Mouse (Mus musculus) brown adipose tissue, adult 24 weeks (tissue): ENCODE results near the gene Immt. TPM values are rescaled to one million over a fixed set of nuclear protein-coding genes. Genes with fewer than 3 reads are reported as not detected.
"Not testable (repeated sequence)": the region's sequence is repeated elsewhere in the genome, so short reads cannot be mapped to it uniquely, and the experiment has no call there.

ENCODE experiments used
- H3K27ac ChIP-seq: fragments of 200-500 bp; replicated peaks from 2 replicates; pipeline ENCODE4 v1.5.1; 2012; ENCODE audit warnings: low read depth, mild to moderate bottlenecking, low read length
- H3K4me1 ChIP-seq: fragments of 200-500 bp; 2 replicates; pipeline ENCODE4 v1.6.1; 2012; ENCODE audit warnings: low read length, mixed read lengths; ENCODE audit not compliant: control insufficient read depth, insufficient read depth, insufficient read length
- H3K4me3 ChIP-seq: fragments of 200-500 bp; 2 replicates; pipeline ENCODE4 v1.5.1; 2012; ENCODE audit warnings: low read depth, mild to moderate bottlenecking, low read length, moderate library complexity; ENCODE audit not compliant: insufficient read depth
- polyA plus RNA-seq: library from polyadenylated mRNA; stranded (reverse); fragments of >200 nt; gene quantifications from 2 replicates; pipeline ENCODE4 v1.2.4, GENCODE M21; 2012; ENCODE audit not compliant: missing spikeins, insufficient read depth, insufficient read length

Gene Immt
- polyA plus RNA-seq, 1 experiment: 701 TPM

DNA sequence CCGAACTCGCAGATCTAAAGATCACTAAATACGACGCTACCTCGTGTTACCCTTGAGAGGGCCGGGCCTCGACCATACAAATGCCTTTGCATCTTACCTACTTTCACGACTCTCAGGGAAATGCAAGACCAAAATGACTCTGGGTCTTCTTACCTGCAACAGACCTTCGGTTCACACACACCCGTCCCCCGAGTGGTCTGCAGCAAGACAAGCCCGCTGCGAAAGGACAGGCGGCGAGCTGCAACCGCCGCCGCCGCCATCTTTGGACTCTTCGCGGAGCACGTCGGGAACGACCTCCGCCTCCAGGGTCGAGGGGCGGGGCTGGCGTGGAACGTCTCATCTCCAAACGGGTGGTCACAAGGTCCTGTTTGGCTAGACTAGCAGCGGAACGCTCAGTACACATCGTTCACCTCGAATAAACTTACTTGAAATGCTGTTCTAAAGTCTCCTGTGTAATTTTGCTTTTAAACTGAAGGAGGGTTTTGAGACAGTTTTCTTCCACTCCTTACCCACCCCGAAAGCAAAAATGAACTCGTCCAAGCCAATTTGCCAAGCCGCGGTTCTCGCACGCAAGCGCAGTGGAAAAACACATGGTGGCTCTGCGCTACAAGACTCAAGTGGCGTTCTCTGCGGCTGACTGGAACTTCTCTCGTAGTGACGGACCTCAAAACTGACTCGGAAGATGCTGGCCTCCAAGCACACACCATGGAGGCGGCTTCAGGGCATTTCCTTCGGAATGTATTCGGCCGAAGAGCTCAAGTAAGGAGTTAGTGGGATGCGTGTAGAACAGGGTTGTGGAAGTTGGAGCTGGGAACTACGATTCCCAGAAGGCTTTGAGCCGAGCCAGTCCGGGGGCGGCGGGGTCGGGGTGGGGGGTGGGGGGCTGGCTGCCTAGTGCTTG, 77.6 kb downstream of the Immt start, which contains the start of the genes Ptcd3 and Polr1a:
Gene Ptcd3 (minus strand): TSS at position 270 of the 901 bp plus-strand sequence.
Gene Polr1a (plus strand): TSS at position 573 of the 901 bp plus-strand sequence.
- Histone ChIP-seq H3K4me1 (no peaks in the 10 kb centered on the region), H3K4me3 (peak within 1 kb of the TSS; percentile 83), H3K27ac (peak within 1 kb of the TSS; percentile 97)

DNA sequence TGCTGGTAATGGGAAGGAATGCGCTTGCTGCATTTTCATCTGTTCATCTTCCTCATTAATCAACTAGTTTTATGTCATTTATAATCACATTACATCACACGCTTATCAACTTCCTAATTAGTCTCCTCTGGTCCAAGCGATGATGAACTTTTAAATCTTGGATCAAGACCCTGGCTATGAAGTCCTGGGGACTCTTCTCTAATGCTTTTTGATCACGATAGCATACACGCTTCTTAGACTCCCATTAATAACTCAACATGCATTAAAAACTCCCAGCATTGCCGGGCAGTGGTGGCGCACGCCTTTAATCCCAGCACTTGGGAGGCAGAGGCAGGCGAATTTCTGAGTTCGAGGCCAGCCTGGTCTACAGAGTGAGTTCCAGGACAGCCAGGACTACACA, 78.3 kb downstream of the Immt start:
- Histone ChIP-seq H3K4me3 (peak overlapping the region; percentile 82), H3K4me1 (no peaks in the 10 kb centered on the region), H3K27ac (no peak overlapping the region)

DNA sequence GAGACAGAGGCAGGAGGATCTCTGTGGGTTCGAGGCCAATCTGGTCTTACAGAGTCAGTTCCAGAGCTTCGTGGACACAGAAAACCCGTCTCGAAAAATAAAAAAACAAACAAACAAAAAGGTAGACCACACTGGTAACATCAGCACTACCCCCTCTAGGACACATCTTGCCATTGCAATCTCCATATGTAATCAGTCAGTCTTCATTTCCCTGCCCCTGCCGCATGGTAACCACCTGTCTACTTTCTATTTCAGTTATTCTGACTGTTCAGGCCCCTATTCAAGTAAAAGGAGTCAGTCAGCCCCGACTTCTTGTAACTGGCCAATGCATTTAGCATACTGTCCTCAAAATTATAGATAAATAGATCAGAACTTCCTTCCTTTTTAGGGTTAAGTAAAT, 78.7 kb downstream of the Immt start:
- no peak overlapping the region for H3K27ac ChIP-seq
- no peaks in the 10 kb centered on the region for H3K4me1 ChIP-seq
- peak overlapping the region; percentile 82; the same call in 1 of the 2 replicates for H3K4me3 ChIP-seq

DNA sequence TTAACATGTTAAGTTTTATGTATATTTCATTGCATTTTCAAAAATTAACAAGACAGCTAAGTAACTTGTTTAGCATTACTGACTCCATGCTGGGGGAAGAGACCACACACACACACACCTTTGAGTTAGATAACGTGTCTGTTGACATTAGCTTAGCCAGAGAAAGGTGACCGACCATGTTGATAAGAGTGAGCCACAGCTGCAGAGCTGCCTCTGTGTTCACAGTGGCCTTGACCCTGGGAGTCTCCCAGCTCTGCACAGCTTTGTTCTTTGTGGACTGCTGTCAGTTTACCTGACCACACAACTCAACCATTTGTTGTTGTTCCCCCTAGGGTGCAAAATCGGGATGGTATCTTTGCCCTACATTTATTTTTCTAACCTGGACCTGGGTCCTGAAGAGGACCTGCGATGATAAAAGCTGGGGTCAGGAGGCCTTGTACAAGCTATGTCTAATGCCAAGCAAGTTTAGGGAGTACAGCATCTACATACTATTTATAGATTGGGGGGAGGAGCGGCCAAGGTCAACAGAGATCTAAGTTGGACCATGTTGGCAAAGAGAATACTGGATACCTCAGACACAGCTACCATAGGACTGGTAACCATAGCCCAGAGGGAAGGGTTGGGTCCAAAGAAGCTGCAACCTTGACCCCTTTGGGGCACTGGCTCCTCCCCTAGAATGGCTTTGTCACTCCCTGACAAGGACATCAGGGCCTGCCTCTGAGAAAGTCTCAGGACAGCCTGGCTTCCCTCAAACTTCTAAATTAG, 80.7 kb downstream of the Immt start:
- H3K27ac ChIP-seq: no peak overlapping the region
- H3K4me1 ChIP-seq: no peaks in the 10 kb centered on the region
- H3K4me3 ChIP-seq: no peak overlapping the region

DNA sequence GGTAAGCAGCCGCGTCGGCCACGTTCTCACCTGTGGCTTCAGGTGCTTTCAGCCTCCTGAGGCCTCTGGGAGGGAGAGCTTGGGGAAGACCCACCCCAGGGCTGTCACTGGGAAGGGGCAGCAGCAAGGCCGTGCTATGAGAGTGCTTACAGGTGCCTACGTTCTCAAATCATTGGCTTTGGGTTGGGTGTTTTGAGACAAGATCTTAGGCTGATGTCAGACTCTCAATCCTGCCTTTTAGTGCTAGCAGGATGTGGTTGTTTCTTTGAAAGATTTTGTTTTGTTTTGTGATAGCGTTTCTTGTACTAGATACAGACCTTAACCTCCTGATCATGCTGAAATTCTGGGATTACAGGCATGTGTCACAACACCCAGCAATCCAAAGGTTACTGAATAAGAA, 89.6 kb downstream of the Immt start:
- Histone ChIP-seq H3K4me1 (no peaks in the 10 kb centered on the region), H3K27ac (no peak overlapping the region), H3K4me3 (no peak overlapping the region)

DNA sequence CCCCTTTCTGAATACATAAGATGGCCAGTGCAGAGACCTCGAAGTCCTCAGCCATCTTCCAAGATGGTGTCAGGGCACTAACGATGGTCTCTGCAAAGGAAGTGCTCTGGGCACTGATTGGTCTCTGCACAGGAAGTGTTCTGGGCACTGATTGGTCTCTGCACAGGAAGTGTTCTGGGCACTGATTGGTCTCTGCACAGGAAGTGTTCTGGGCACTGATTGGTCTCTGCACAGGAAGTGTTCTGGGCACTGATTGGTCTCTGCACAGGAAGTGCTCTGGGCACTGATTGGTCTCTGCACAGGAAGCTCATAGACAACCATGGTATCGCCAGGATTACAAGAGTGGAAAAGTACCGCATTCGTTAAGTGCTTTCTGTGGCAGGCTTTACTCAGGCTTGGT, 94.1 kb downstream of the Immt start:
- not testable (repeated sequence) for H3K4me3 ChIP-seq, H3K4me1 ChIP-seq, H3K27ac ChIP-seq

Other genes starting within 250 kb of the Immt start
- 11.6 and 13.7 TPM in 2 replicates for gene Kdm3a, start 198.3 kb upstream of the Immt start, polyA plus RNA-seq
- 0.79 and 1.4 TPM in 2 replicates for gene Reep1, start 123.8 kb upstream of the Immt start, polyA plus RNA-seq
- 94.4 and 122 TPM in 2 replicates for gene Mrpl35, start 4.4 kb upstream of the Immt start, polyA plus RNA-seq
- gene Ptcd3, start 77.4 kb downstream of the Immt start, polyA plus RNA-seq: 114 and 147 TPM in 2 replicates
- gene Polr1a, start 77.7 kb downstream of the Immt start, polyA plus RNA-seq: 11.1 and 12.6 TPM in 2 replicates